Mouse (Mus musculus) liver, embryonic 14.5 days (tissue): ENCODE measurements at regions not wholly inside any gene's neighbourhood (a gene's known extent, or its start where the extent isn't known, plus 50 kb on each side); places are given as distances from the start of the nearest gene placed in this dataset.

ENCODE experiments used
- CTCF ChIP-seq: IDR thresholded peaks from 2 replicates; pipeline ENCODE4 v1.5.1; 2016; ENCODE audit warnings: antibody characterized with exemption, low read depth, control low read depth
- EP300 ChIP-seq: IDR thresholded peaks from 2 replicates; pipeline ENCODE4 v1.6.1; 2016; ENCODE audit warnings: antibody characterized with exemption, low read depth

GRCm38 (mm10) chr16:78490245-78490644, 86.3 kb downstream of the D16Ertd472e start:
- TF ChIP-seq CTCF (no peak), EP300 (no peak)
